Comparison of ENCODE assay signal across 9 mouse cellular contexts in genomic region chr13:58807629-58808363, GRCm38 (mm10). TPM values are rescaled to one million over a fixed set of nuclear protein-coding genes. Genes with fewer than 3 reads are reported as not detected.
DNase-seq lines count a peak whose midpoint lies in the region; ATAC-seq and TF ChIP-seq lines count a peak whose summit lies in the region.
"Had no signal": no experiment of that assay in that cellular context is flagged by ENCODE, and none has a peak within 500 bp of the region (broad histone marks: within the 10 kb centered on the region; RNA-seq: fewer than 3 reads in every experiment).

No protein-coding gene starts in this region.

- peak; percentile 56; the same call in 1 of the 2 replicates for ATAC-seq in kidney, embryonic 14.5 days (ENCODE audit: low FRiP score, low TSS enrichment)
- ATAC-seq in intestine, postnatal 0 days, result no peak
- peak; percentile 56; the same call in 1 of the 2 replicates for ATAC-seq in limb, embryonic 14.5 days (ENCODE audit: low FRiP score, low read depth)
- peak; percentile 77 for ATAC-seq in neural tube, embryonic 14.5 days (ENCODE audit: low read depth)
- no peak for ATAC-seq in activated CD4-positive, CD25-positive, alpha-beta regulatory T cell, adult 4 months

- WGBS in kidney, embryonic 14.5 days, result under 1% methylated on average over 47 of the region's 50 CpGs
- WGBS in intestine, postnatal 0 days, result under 1% methylated on average over 50 of the region's 50 CpGs
- under 1% methylated on average over 34 of the region's 50 CpGs for WGBS in limb, embryonic 14.5 days
- 0% methylated on average over 47 of the region's 50 CpGs for WGBS in neural tube, embryonic 14.5 days

- TF ChIP-seq POLR2A in limb, embryonic 14.5 days (IDR thresholded peaks at IDR 0.05; ENCODE audit: borderline replicate concordance, extremely low read depth, insufficient read depth, insufficient read length), result no peak

- no peak for TF ChIP-seq CTCF in gastrocnemius, adult 2 months (IDR thresholded peaks at IDR 0.05)
- no peak for TF ChIP-seq CTCF in intestine, postnatal 0 days (IDR thresholded peaks at IDR 0.05; ENCODE audit: low read depth)

- no peaks in the 10 kb centered on the region; the same call in 1 of the 2 replicates for H3K9me3 ChIP-seq in kidney, embryonic 14.5 days (ENCODE audit: control insufficient read depth, low read length)
- H3K9me3 ChIP-seq in intestine, postnatal 0 days (ENCODE audit: control insufficient read depth), result 0 out of 2 replicates have a peak, but pooled peaks cover 3% of the 10 kb centered on the region
- no peaks in the 10 kb centered on the region for H3K9me3 ChIP-seq in limb, embryonic 14.5 days (ENCODE audit: control insufficient read depth, low read length)
- H3K9me3 ChIP-seq in neural tube, embryonic 14.5 days (ENCODE audit: control insufficient read depth, low read length), result no peaks in the 10 kb centered on the region

- H3K4me2 ChIP-seq in kidney, embryonic 14.5 days (replicated peaks; ENCODE audit: low read depth, low read length), result peak overlapping the region; percentile 98
- H3K4me2 ChIP-seq in intestine, postnatal 0 days (replicated peaks; ENCODE audit: low read depth), result peak overlapping the region; percentile 84
- H3K4me2 ChIP-seq in limb, embryonic 14.5 days (replicated peaks; ENCODE audit: low read depth, low read length, severe bottlenecking), result peak overlapping the region; percentile 99
- peak overlapping the region; percentile 79 for H3K4me2 ChIP-seq in neural tube, embryonic 14.5 days (ENCODE audit: low read depth, low read length)

- DNase-seq in kidney, adult 9 months, result no peak
- peak; percentile 87 to 89 for DNase-seq in cerebellum, postnatal 25 days
- peak; percentile 50 for DNase-seq in gastrocnemius, adult 2 months
- DNase-seq in limb, embryonic 14.5 days (ENCODE audit: low spot score), result peak; percentile 58

- peaks cover 5% of the 10 kb centered on the region for H3K4me1 ChIP-seq in kidney, embryonic 14.5 days (ENCODE audit: control insufficient read depth, insufficient read depth, low read length)
- no peaks in the 10 kb centered on the region for H3K4me1 ChIP-seq in intestine, postnatal 0 days (replicated peaks; ENCODE audit: control insufficient read depth, insufficient read depth, low read length)
- 0 out of 2 replicates have a peak, but pooled peaks cover 4% of the 10 kb centered on the region for H3K4me1 ChIP-seq in limb, embryonic 14.5 days (ENCODE audit: control insufficient read depth, insufficient read depth, low read length)
- H3K4me1 ChIP-seq in neural tube, embryonic 14.5 days (ENCODE audit: control insufficient read depth, insufficient read depth, low read length), result peaks cover 31% of the 10 kb centered on the region

- intact Hi-C loops in gastrocnemius, adult 2 months (cut with DNase I), result loop anchor here (2.0 kb wide), 1 partner anchor 267 kb away; no protein-coding TSS in a partner anchor

- peaks cover 39% of the 10 kb centered on the region for H3K27me3 ChIP-seq in kidney, embryonic 14.5 days (ENCODE audit: control insufficient read depth, insufficient read depth, low read length)
- H3K27me3 ChIP-seq in intestine, postnatal 0 days (replicated peaks; ENCODE audit: control insufficient read depth, insufficient read depth, low read length), result peaks cover 49% of the 10 kb centered on the region
- peaks cover 54% of the 10 kb centered on the region for H3K27me3 ChIP-seq in limb, embryonic 14.5 days (ENCODE audit: control insufficient read depth, insufficient read depth, low read length)
- no peaks in the 10 kb centered on the region for H3K27me3 ChIP-seq in neural tube, embryonic 14.5 days (ENCODE audit: control insufficient read depth, insufficient read depth, low read length)

- peak overlapping the region; percentile 37 for H3K9ac ChIP-seq in kidney, embryonic 14.5 days (ENCODE audit: low read depth, low read length)
- no peak overlapping the region for H3K9ac ChIP-seq in intestine, postnatal 0 days (ENCODE audit: low read depth, low read length)
- H3K9ac ChIP-seq in limb, embryonic 14.5 days (ENCODE audit: low read depth, low read length, severe bottlenecking), result peak overlapping the region; percentile 56
- H3K9ac ChIP-seq in neural tube, embryonic 14.5 days (replicated peaks; ENCODE audit: low read depth, low read length), result peak overlapping the region; percentile 90

- H3K36me3 ChIP-seq in kidney, embryonic 14.5 days (ENCODE audit: control insufficient read depth, insufficient read depth, low read length), result no peaks in the 10 kb centered on the region
- no peaks in the 10 kb centered on the region for H3K36me3 ChIP-seq in intestine, postnatal 0 days (ENCODE audit: control insufficient read depth, insufficient read depth)
- H3K36me3 ChIP-seq in limb, embryonic 14.5 days (ENCODE audit: control insufficient read depth, insufficient read depth, low read length), result no peaks in the 10 kb centered on the region
- H3K36me3 ChIP-seq in neural tube, embryonic 14.5 days (ENCODE audit: control insufficient read depth, insufficient read depth, low read length), result no peaks in the 10 kb centered on the region

- H3K27ac ChIP-seq in kidney, embryonic 14.5 days (ENCODE audit: low read depth, low read length), result no peak overlapping the region
- H3K27ac ChIP-seq in gastrocnemius, adult 2 months, result peak overlapping the region; percentile 78
- H3K27ac ChIP-seq in intestine, postnatal 0 days (ENCODE audit: low read depth, low read length), result no peak overlapping the region
- H3K27ac ChIP-seq in limb, embryonic 14.5 days (replicated peaks; ENCODE audit: low read depth, low read length), result no peak overlapping the region
- H3K27ac ChIP-seq in neural tube, embryonic 14.5 days (ENCODE audit: low read depth, low read length), result peak overlapping the region; percentile 96

- peak overlapping the region; percentile 47 for H3K4me3 ChIP-seq in kidney, embryonic 14.5 days (ENCODE audit: low read length)
- peak overlapping the region; percentile 75 for H3K4me3 ChIP-seq in gastrocnemius, adult 2 months
- peak overlapping the region; percentile 49 for H3K4me3 ChIP-seq in intestine, postnatal 0 days (ENCODE audit: low read depth, low read length)
- H3K4me3 ChIP-seq in limb, embryonic 14.5 days (replicated peaks; ENCODE audit: low read length), result peak overlapping the region; percentile 56
- H3K4me3 ChIP-seq in neural tube, embryonic 14.5 days (ENCODE audit: low read depth, low read length), result peak overlapping the region; percentile 78

RNA-seq across cellular contexts. Expression of gene Ntrk2, which starts 1.4 kb away (rescaled TPM):
- polyA plus RNA-seq in kidney, embryonic 14.5 days (2014; fragmentation: Nextera tagmentation; extraction: Ambion mirVana), result 3.4 and 5.6 TPM in 2 replicates
- 1 to 10 TPM; 3.9 to 4.5 TPM for total RNA-seq in gastrocnemius, adult 2 months (2021)
- 0.81 and 1.6 TPM in 2 replicates for polyA plus RNA-seq in intestine, postnatal 0 days (2015; fragmentation: Nextera tagmentation; extraction: Ambion mirVana)
- 18.2 and 18.4 TPM in 2 replicates for polyA plus RNA-seq in limb, embryonic 14.5 days (2012; rRNA removed)
- polyA plus RNA-seq in limb, embryonic 14.5 days (2014; fragmentation: Nextera tagmentation; extraction: Ambion mirVana), result 15.8 and 15.9 TPM in 2 replicates
- polyA plus RNA-seq in neural tube, embryonic 14.5 days (2014; fragmentation: Nextera tagmentation; extraction: Ambion mirVana), result 125 and 137 TPM in 2 replicates
- polyA plus RNA-seq in activated CD4-positive, CD25-positive, alpha-beta regulatory T cell, adult 4 months (2017; shearing (Covaris generic)), result not detected
- total RNA-seq: hematopoietic stem cell, adult 5-6 weeks had no signal

Comparison
In these comparisons a context has a peak if more than half of its experiments do, and no peak if none do; other contexts are left out.
1. ATAC-seq: peak in kidney, embryonic 14.5 days (single experiment), limb, embryonic 14.5 days (single experiment) and neural tube, embryonic 14.5 days (single experiment); none in intestine, postnatal 0 days (single experiment) and activated CD4-positive, CD25-positive, alpha-beta regulatory T cell, adult 4 months (single experiment).
2. H3K27ac ChIP-seq: peak in gastrocnemius, adult 2 months (single experiment) and neural tube, embryonic 14.5 days (single experiment); none in kidney, embryonic 14.5 days (single experiment), intestine, postnatal 0 days (single experiment) and limb, embryonic 14.5 days (single experiment).
3. Peak in every context shown above with its lines, with median percentiles within 50 percentile points of each other: H3K4me2 ChIP-seq and H3K4me3 ChIP-seq.